Mouse (Mus musculus) hindbrain, postnatal 0 days (tissue): ENCODE measurements at regions not wholly inside any gene's neighbourhood (a gene's known extent, or its start where the extent isn't known, plus 50 kb on each side); places are given as distances from the start of the nearest gene placed in this dataset.

Experiments used
- ATAC-seq: fragments of 200-750 bp; cut with Nextera tagmentation; 2 replicates; pipeline ENCODE4 v1.8.0; 2017; ENCODE audit warnings: mild to moderate bottlenecking, moderate TSS enrichment, moderate library complexity
- DNase-seq: peaks from one replicate; pipeline ENCODE4 v3.0.0-alpha.2; 2015; ENCODE audit warnings: low spot score
- H3K27ac ChIP-seq: fragments of 300-500 bp; sonication (generic); 2 replicates; pipeline ENCODE4 v1.5.1; 2014; ENCODE audit warnings: mild to moderate bottlenecking
- H3K27me3 ChIP-seq: fragments of 300-500 bp; sonication (generic); 2 replicates; pipeline ENCODE4 v1.6.1; 2014; ENCODE audit warnings: low read length, mixed read lengths; ENCODE audit not compliant: insufficient read depth
- H3K36me3 ChIP-seq: fragments of 300-500 bp; sonication (generic); 2 replicates; pipeline ENCODE4 v1.6.1; 2014; ENCODE audit warnings: low read length, mixed read lengths; ENCODE audit not compliant: insufficient read depth
- H3K4me1 ChIP-seq: fragments of 300-500 bp; sonication (generic); 2 replicates; pipeline ENCODE4 v1.6.1; 2014; ENCODE audit warnings: antibody characterized with exemption, low read length, mixed read lengths; ENCODE audit not compliant: insufficient read depth
- H3K4me2 ChIP-seq: fragments of 300-500 bp; sonication (generic); 2 replicates; pipeline ENCODE4 v1.6.1; 2014; ENCODE audit warnings: low read depth, mild to moderate bottlenecking, low read length, moderate library complexity, mixed read lengths
- H3K4me3 ChIP-seq: fragments of 300-500 bp; sonication (generic); 2 replicates; pipeline ENCODE4 v1.5.1; 2014; ENCODE audit warnings: low read length
- H3K9ac ChIP-seq: fragments of 300-500 bp; sonication (generic); replicated peaks from 2 replicates; pipeline ENCODE4 v1.6.1; 2014; ENCODE audit warnings: mild to moderate bottlenecking, low read length, moderate library complexity, mixed read lengths
- H3K9me3 ChIP-seq: fragments of 300-500 bp; sonication (generic); 2 replicates; pipeline ENCODE4 v1.6.1; 2016; ENCODE audit warnings: low read length, mixed read lengths
- CTCF ChIP-seq: IDR thresholded peaks from 2 replicates; pipeline ENCODE4 v1.5.1; 2016; ENCODE audit warnings: antibody characterized with exemption, control low read depth, low read depth
- WGBS: fragments of 180-500 bp; shearing (Covaris S2); extraction: QIAGEN DNeasy Blood & Tissue Kit; methylation state at CpG from one replicate; pipeline ENCODE4 v1.1.7; 2014; 5-methylcytosine and 5-hydroxymethylcytosine counted together

GRCm38 (mm10) chr8:40186715-40187583, 487.9 kb upstream of the Adam24 start:
- 0 out of 2 replicates have a peak overlapping the region, but pooled peaks have one; percentile 24 for H3K9ac ChIP-seq
- peak; percentile 12 for DNase-seq
- no peaks in the 10 kb centered on the region for H3K27me3 ChIP-seq
- H3K36me3 ChIP-seq, result no peaks in the 10 kb centered on the region
- H3K4me2 ChIP-seq, result peak overlapping the region; percentile 60
- TF ChIP-seq CTCF, result no peak
- no peaks in the 10 kb centered on the region for H3K4me1 ChIP-seq
- H3K4me3 ChIP-seq, result peak overlapping the region; percentile 33
- H3K9me3 ChIP-seq, result no peaks in the 10 kb centered on the region
- no peak overlapping the region for H3K27ac ChIP-seq
- ATAC-seq, result peak; percentile 64
- 20% methylated on average over 17 of the region's 17 CpGs for WGBS

- no peak overlapping the region for H3K27ac ChIP-seq
- peak overlapping the region; percentile 60 for H3K4me2 ChIP-seq
- peak; percentile 80 for TF ChIP-seq CTCF
These were observed 487.3 kb upstream of the Adam24 start for GRCm38 (mm10) chr8:40187584-40187934.

GRCm38 (mm10) chr8:40192266-40192665, 482.6 kb upstream of the Adam24 start:
- Histone ChIP-seq H3K4me3 (no peak overlapping the region), H3K27me3 (no peaks in the 10 kb centered on the region), H3K27ac (no peak overlapping the region), H3K9ac (no peak overlapping the region), H3K4me1 (no peaks in the 10 kb centered on the region), H3K4me2 (no peak overlapping the region), H3K36me3 (no peaks in the 10 kb centered on the region), H3K9me3 (no peaks in the 10 kb centered on the region)
- TF ChIP-seq CTCF, result no peak
- no peak for DNase-seq
- no peak for ATAC-seq

More at GRCm38 (mm10) chr8:40187584-40187934, 487.3 kb upstream of the Adam24 start:
- H3K4me3 ChIP-seq, result peak overlapping the region; percentile 33
- H3K27me3 ChIP-seq, result no peaks in the 10 kb centered on the region
- H3K4me1 ChIP-seq, result no peaks in the 10 kb centered on the region
- 0 out of 2 replicates have a peak, but pooled peaks have one; percentile 62 for ATAC-seq
- H3K9me3 ChIP-seq, result no peaks in the 10 kb centered on the region
- H3K36me3 ChIP-seq, result no peaks in the 10 kb centered on the region
- H3K9ac ChIP-seq, result no peak overlapping the region
- 1% methylated on average over 5 of the region's 5 CpGs for WGBS
- DNase-seq, result peak; percentile 90

GRCm38 (mm10) chr8:40193148-40193547, 481.7 kb upstream of the Adam24 start:
- no peak for DNase-seq
- no peak overlapping the region for H3K4me2 ChIP-seq
- H3K36me3 ChIP-seq, result no peaks in the 10 kb centered on the region
- H3K4me3 ChIP-seq, result no peak overlapping the region
- WGBS, result 44% methylated on average over 1 of the region's 1 CpGs
- H3K4me1 ChIP-seq, result no peaks in the 10 kb centered on the region
- no peaks in the 10 kb centered on the region for H3K9me3 ChIP-seq
- no peak for ATAC-seq
- TF ChIP-seq CTCF, result no peak
- no peak overlapping the region for H3K27ac ChIP-seq
- no peak overlapping the region for H3K9ac ChIP-seq
- no peaks in the 10 kb centered on the region for H3K27me3 ChIP-seq

- no peaks in the 10 kb centered on the region for H3K9me3 ChIP-seq
- no peak for ATAC-seq
- no peak overlapping the region for H3K4me3 ChIP-seq
- no peaks in the 10 kb centered on the region for H3K36me3 ChIP-seq
- H3K27ac ChIP-seq, result no peak overlapping the region
- no peaks in the 10 kb centered on the region for H3K4me1 ChIP-seq
- H3K4me2 ChIP-seq, result no peak overlapping the region
- H3K9ac ChIP-seq, result no peak overlapping the region
- no peak for DNase-seq
- 85% methylated on average over 4 of the region's 4 CpGs for WGBS
- no peak for TF ChIP-seq CTCF
- H3K27me3 ChIP-seq, result no peaks in the 10 kb centered on the region
These were observed 464.0 kb upstream of the Adam24 start for GRCm38 (mm10) chr8:40210871-40211270.

GRCm38 (mm10) chr8:40223521-40223920, 451.4 kb upstream of the Adam24 start:
- ATAC-seq, result no peak
- no peaks in the 10 kb centered on the region for H3K4me1 ChIP-seq
- no peaks in the 10 kb centered on the region for H3K36me3 ChIP-seq
- no peak overlapping the region for H3K4me3 ChIP-seq
- WGBS, result 69% methylated on average over 4 of the region's 4 CpGs
- DNase-seq, result no peak
- no peaks in the 10 kb centered on the region for H3K9me3 ChIP-seq
- H3K9ac ChIP-seq, result no peak overlapping the region
- H3K27me3 ChIP-seq, result no peaks in the 10 kb centered on the region
- H3K27ac ChIP-seq, result no peak overlapping the region
- no peak for TF ChIP-seq CTCF
- no peak overlapping the region for H3K4me2 ChIP-seq

GRCm38 (mm10) chr8:40227262-40227661, 447.6 kb upstream of the Adam24 start:
- Histone ChIP-seq H3K4me3 (no peak overlapping the region), H3K27me3 (no peaks in the 10 kb centered on the region), H3K4me1 (no peaks in the 10 kb centered on the region), H3K9ac (no peak overlapping the region), H3K9me3 (no peaks in the 10 kb centered on the region), H3K36me3 (no peaks in the 10 kb centered on the region), H3K4me2 (no peak overlapping the region), H3K27ac (no peak overlapping the region)
- 74% methylated on average over 1 of the region's 1 CpGs for WGBS
- DNase-seq (no peak), ATAC-seq (no peak)
- no peak for TF ChIP-seq CTCF
